Mouse (Mus musculus) naive thymus-derived CD4-positive, alpha-beta T cell, adult 5 months (primary cell): ENCODE data around the gene C530025M09Rik. TPM values are rescaled to one million over a fixed set of nuclear protein-coding genes. Genes with fewer than 3 reads are reported as not detected.

Experiments used
- polyA plus RNA-seq: library from polyadenylated mRNA; unstranded; fragments of 100-300 nt; shearing (Covaris generic); gene quantifications from one replicate; pipeline ENCODE4 v1.2.1, GENCODE M21; 2017

The C530025M09Rik gene
- polyA plus RNA-seq = not detected

DNA sequence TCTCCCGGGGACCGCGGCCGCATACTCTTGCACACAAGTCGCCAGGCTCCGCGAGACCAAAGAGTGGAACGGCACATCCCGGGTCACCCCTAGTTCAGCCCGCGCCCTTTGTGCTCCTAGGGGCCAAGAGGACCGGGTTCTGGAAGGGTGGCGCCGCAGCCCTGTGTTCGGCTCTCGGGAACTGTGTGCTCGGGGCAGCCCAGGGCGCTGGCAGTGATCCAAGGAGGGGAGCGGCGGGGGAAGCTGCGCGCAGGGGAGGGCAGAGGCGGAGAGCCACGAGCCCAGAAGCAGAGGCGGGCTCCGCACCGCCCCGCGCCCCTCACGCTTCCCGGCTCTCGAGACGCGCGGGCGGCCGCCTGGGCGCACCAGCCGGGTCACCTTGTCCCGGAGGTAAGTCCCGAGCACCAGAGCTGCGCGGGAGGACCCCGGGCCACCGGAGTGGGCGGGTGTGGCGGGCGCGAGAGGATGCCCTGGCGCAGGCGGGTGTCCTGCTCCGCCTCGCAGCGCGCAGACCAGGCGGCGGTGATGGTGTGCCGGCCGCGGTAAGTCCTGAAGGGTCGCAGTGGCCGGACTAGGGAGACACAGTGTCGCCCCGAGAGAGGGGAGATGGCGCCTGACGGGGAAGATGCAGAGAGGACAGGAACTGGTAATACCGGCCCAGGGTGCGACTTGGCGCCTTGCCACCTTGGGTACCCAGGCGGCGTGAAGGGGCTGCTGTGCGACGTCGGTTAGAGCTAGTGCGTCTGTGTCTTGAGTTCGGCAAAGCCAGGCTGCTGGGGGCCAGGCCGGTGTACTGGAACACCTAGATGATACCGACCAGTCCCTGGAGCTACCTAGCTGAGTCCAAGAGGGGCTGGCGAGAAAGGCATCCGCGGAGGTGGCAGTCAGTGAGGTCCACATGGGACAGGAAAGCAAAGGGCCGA, at the start of gene C530025M09Rik:
TSS of gene C530025M09Rik (minus strand) at position 678 of the 923 bp plus-strand sequence.

GRCm38 (mm10) chr2:149828911-149829310, 2.1 kb downstream of the C530025M09Rik start, which contains the start of gene Syndig1:
Syndig1 (plus strand) TSS chr2:149829211.

Other genes with a start within 250 kb of the C530025M09Rik start
- 0.37 TPM for gene Syndig1, start 2.0 kb downstream of the C530025M09Rik start, polyA plus RNA-seq